Mouse (Mus musculus) fibroblast of lung, adult 2 months (primary cell): Measurements from ENCODE around the gene Gla.
"Not testable (repeated sequence)": the region's sequence is repeated elsewhere in the genome, so short reads cannot be mapped to it uniquely, and the experiment has no call there.

Source experiments
- DNase-seq: peaks from one replicate; pipeline ENCODE4 v3.0.0-alpha.2; 2011; ENCODE audit warnings: low read depth

Gla gene

GRCm38 (mm10) chrX:134588261-134588660 lies 12.7 kb downstream of the Gla start:
- no peak for DNase-seq

GRCm38 (mm10) chrX:134586447-134586846 lies 14.5 kb downstream of the Gla start:
- DNase-seq: no peak

- DNase-seq: peak; percentile 73
These were observed 15.6 kb downstream of the Gla start, which contains the start of gene Rpl36a for GRCm38 (mm10) chrX:134585103-134586002. Gene Rpl36a (plus strand): TSS chrX:134585654.

- DNase-seq: no peak
These were observed 17.8 kb downstream of the Gla start, which contains the start of gene Btk for GRCm38 (mm10) chrX:134582888-134583669. Gene Btk (minus strand): TSS chrX:134583570.

GRCm38 (mm10) chrX:134582270-134582669 lies 18.7 kb downstream of the Gla start:
- no peak for DNase-seq

GRCm38 (mm10) chrX:134580528-134581305 lies 20.2 kb downstream of the Gla start:
- DNase-seq: no peak

- DNase-seq: no peak
These were observed 23.0 kb downstream of the Gla start for GRCm38 (mm10) chrX:134577896-134578295.

- DNase-seq: no peak
These were observed 34.2 kb downstream of the Gla start for GRCm38 (mm10) chrX:134566536-134567222.

GRCm38 (mm10) chrX:134564326-134564725 lies 36.6 kb downstream of the Gla start:
- no peak for DNase-seq

GRCm38 (mm10) chrX:134554425-134554824 lies 46.5 kb downstream of the Gla start:
- no peak for DNase-seq

- no peak for DNase-seq
These were observed 47.6 kb downstream of the Gla start for GRCm38 (mm10) chrX:134553326-134553725.

GRCm38 (mm10) chrX:134550903-134551302 lies 50.0 kb downstream of the Gla start:
- DNase-seq: no peak

GRCm38 (mm10) chrX:134547330-134547729 lies 53.6 kb downstream of the Gla start:
- DNase-seq: no peak

GRCm38 (mm10) chrX:134541955-134542308 lies 59.0 kb downstream of the Gla start:
- DNase-seq: no peak

- DNase-seq: no peak
These were observed 59.6 kb downstream of the Gla start, which contains the start of gene Timm8a1 for GRCm38 (mm10) chrX:134541145-134541954. Gene Timm8a1 (minus strand): TSS chrX:134541865.

- DNase-seq: no peak
These were observed 60.4 kb downstream of the Gla start for GRCm38 (mm10) chrX:134540414-134541135.

GRCm38 (mm10) chrX:134539795-134540194 lies 61.1 kb downstream of the Gla start:
- DNase-seq: not testable (repeated sequence)
